Mouse (Mus musculus) olfactory bulb, adult 2 months (tissue): ENCODE results near the gene Wfdc5.

Experiments
- CTCF ChIP-seq: fragments of 200-500 bp; IDR thresholded peaks from 2 replicates; pipeline ENCODE4 v1.5.1; 2012; ENCODE audit warnings: low read depth, mild to moderate bottlenecking, low read length, moderate library complexity; ENCODE audit not compliant: insufficient read depth
- POLR2A ChIP-seq: fragments of 200-500 bp; IDR thresholded peaks from 2 replicates; pipeline ENCODE4 v1.6.1; 2012; ENCODE audit warnings: mild to moderate bottlenecking, low read depth, low read length, moderate library complexity; ENCODE audit not compliant: insufficient read depth

DNA sequence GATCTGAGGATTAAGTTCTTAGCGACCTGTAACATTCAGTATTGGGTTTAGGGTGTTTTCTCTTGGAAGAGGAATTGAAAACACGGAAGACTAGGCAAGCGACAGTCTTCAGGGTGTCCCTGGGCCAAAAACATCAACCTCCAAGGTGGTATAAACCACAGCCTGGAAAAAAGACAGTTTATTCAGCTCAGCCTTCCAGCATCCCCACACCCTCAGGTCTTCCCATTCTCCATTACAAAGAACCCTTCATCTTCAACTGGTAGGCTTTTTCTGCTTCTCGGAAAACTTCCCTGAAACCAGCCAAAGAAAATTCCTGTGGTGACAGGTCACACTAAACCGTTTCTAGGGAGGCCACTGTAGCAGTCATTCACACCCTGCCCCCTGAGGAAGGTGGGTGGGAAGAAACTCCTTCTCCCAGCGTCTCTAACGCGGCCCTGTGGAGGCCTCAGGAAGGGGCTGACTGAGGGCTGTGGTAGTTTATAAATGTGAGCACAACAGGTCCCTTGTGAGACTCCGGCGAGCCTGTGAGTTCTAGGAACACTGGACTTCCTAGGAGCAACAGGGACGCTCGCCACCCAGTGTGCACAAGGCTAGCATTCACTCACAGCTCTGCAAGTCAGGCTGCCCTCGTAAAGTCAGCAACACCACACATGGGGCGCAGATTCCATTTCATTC, 32.3 kb downstream of the Wfdc5 start:
- no peak for TF ChIP-seq CTCF
- no peak for TF ChIP-seq POLR2A
